Mouse (Mus musculus): Measurements from ENCODE around the gene Pgam5. TPM values are rescaled to one million over a fixed set of nuclear protein-coding genes. Genes with fewer than 3 reads are reported as not detected.

Gene Pgam5
- polyA plus RNA-seq, 1 experiment from 2014 or later: 61.4 TPM

DNA sequence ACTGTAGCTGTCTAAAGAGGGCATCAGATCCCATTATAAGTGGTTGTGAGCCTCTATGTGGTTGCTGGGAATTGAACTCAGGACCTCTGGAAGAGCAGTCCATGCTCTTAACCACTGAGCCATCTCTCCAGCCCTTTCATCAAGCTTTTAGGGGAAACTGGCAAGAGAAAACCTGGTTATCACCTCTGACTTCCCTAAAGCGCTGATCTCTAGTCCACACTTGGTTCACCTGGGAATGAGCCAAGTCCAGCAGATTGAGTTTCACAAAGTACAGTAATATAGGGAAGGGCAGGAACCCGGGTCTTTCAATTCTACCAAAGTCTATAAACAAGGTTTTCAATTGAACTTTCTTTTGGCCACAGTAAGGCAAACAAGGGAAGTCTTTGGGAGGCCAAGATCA is 12.3 kb upstream of the Pgam5 start:
- no peak for ATAC-seq (ENCODE audit: insufficient number of reproducible peaks, low FRiP score, low TSS enrichment, low read depth)
- H3K4me1 ChIP-seq: peaks cover 8% of the 10 kb centered on the region
- no peak overlapping the region for H3K9ac ChIP-seq
- no peaks in the 10 kb centered on the region for H3K9me3 ChIP-seq
- 77% methylated on average over 2 of the region's 2 CpGs for WGBS
- H3K27ac ChIP-seq: no peak overlapping the region
- no peak overlapping the region for H3K4me3 ChIP-seq
- no peak overlapping the region for H3K4me2 ChIP-seq
- no peaks in the 10 kb centered on the region for H3K36me3 ChIP-seq
- H3K27me3 ChIP-seq: peaks cover 17% of the 10 kb centered on the region

GRCm38 (mm10) chr5:110276910-110277309 is 7.2 kb upstream of the Pgam5 start:
- H3K4me1 ChIP-seq: no peaks in the 10 kb centered on the region
- H3K36me3 ChIP-seq: no peaks in the 10 kb centered on the region
- no peak for ATAC-seq (ENCODE audit: insufficient number of reproducible peaks, low FRiP score, low TSS enrichment, low read depth)
- no peaks in the 10 kb centered on the region for H3K27me3 ChIP-seq
- H3K4me3 ChIP-seq: no peak overlapping the region
- H3K27ac ChIP-seq: no peak overlapping the region
- H3K9me3 ChIP-seq: no peaks in the 10 kb centered on the region
- H3K9ac ChIP-seq: no peak overlapping the region
- no peak overlapping the region for H3K4me2 ChIP-seq
- 82% methylated on average over 1 of the region's 1 CpGs for WGBS

GRCm38 (mm10) chr5:110276391-110276790 is 6.7 kb upstream of the Pgam5 start:
- Histone ChIP-seq H3K4me3 (no peak overlapping the region), H3K9ac (no peak overlapping the region), H3K36me3 (no peaks in the 10 kb centered on the region), H3K27me3 (no peaks in the 10 kb centered on the region), H3K9me3 (no peaks in the 10 kb centered on the region), H3K4me2 (no peak overlapping the region), H3K4me1 (no peaks in the 10 kb centered on the region), H3K27ac (no peak overlapping the region)
- no peak for ATAC-seq (ENCODE audit: insufficient number of reproducible peaks, low FRiP score, low TSS enrichment, low read depth)
- WGBS: 74% methylated on average over 2 of the region's 2 CpGs

DNA sequence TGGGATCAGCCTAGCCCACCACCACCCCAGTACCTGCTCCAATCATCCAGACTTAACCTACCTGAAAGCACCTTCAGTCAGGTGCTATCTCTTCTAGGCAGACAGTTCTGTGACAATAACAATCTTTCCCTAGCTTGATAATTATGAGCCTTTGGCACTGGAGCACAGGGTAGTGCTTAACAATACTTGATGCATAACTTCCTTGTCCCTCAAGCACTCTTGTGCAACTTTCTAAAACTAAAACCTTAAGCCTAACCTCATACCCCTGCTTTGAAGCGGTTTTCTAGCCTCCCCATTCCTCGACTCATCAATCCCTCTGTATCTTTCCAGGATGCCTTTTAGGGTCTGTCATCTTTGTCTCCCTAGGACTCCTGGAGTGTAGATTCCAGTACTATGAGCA is 5.1 kb upstream of the Pgam5 start:
- H3K27me3 ChIP-seq: no peaks in the 10 kb centered on the region
- H3K9me3 ChIP-seq: no peaks in the 10 kb centered on the region
- WGBS: 64% methylated on average over 2 of the region's 2 CpGs
- no peaks in the 10 kb centered on the region for H3K4me1 ChIP-seq
- no peaks in the 10 kb centered on the region for H3K36me3 ChIP-seq
- H3K4me2 ChIP-seq: no peak overlapping the region
- no peak overlapping the region for H3K9ac ChIP-seq
- ATAC-seq (ENCODE audit: insufficient number of reproducible peaks, low FRiP score, low TSS enrichment, low read depth): no peak
- H3K4me3 ChIP-seq: no peak overlapping the region
- H3K27ac ChIP-seq: no peak overlapping the region

GRCm38 (mm10) chr5:110274147-110274546 is 4.4 kb upstream of the Pgam5 start:
- Histone ChIP-seq H3K4me2 (no peak overlapping the region), H3K9me3 (no peaks in the 10 kb centered on the region), H3K27me3 (no peaks in the 10 kb centered on the region), H3K27ac (no peak overlapping the region), H3K4me3 (no peak overlapping the region), H3K9ac (no peak overlapping the region), H3K36me3 (no peaks in the 10 kb centered on the region), H3K4me1 (no peaks in the 10 kb centered on the region; the same call in 1 of the 2 replicates)
- no peak for ATAC-seq (ENCODE audit: insufficient number of reproducible peaks, low FRiP score, low TSS enrichment, low read depth)
- 73% methylated on average over 4 of the region's 4 CpGs for WGBS

GRCm38 (mm10) chr5:110270242-110270641 is 529 bp upstream of the Pgam5 start:
- no peak overlapping the region for H3K4me2 ChIP-seq
- H3K4me1 ChIP-seq: peaks cover 5% of the 10 kb centered on the region

GRCm38 (mm10) chr5:110266941-110267340 is 2.8 kb downstream of the Pgam5 start:
- no peak for ATAC-seq (ENCODE audit: insufficient number of reproducible peaks, low FRiP score, low TSS enrichment, low read depth)
- peaks cover 37% of the 10 kb centered on the region for H3K36me3 ChIP-seq

More at GRCm38 (mm10) chr5:110270242-110270641, 529 bp upstream of the Pgam5 start:
- Histone ChIP-seq H3K9me3 (no peaks in the 10 kb centered on the region), H3K27ac (no peak overlapping the region), H3K9ac (no peak overlapping the region), H3K4me3 (no peak overlapping the region), H3K36me3 (peaks cover 20% of the 10 kb centered on the region), H3K27me3 (no peaks in the 10 kb centered on the region)
- WGBS: 92% methylated on average over 6 of the region's 6 CpGs
- ATAC-seq (ENCODE audit: insufficient number of reproducible peaks, low FRiP score, low TSS enrichment, low read depth): no peak

GRCm38 (mm10) chr5:110244091-110244490 is 25.6 kb downstream of the Pgam5 start:
- H3K36me3 ChIP-seq: peaks cover 81% of the 10 kb centered on the region
- H3K4me2 ChIP-seq: no peak overlapping the region
- H3K4me1 ChIP-seq: no peaks in the 10 kb centered on the region
- ATAC-seq (ENCODE audit: insufficient number of reproducible peaks, low FRiP score, low TSS enrichment, low read depth): no peak
- no peak overlapping the region for H3K9ac ChIP-seq
- no peaks in the 10 kb centered on the region for H3K27me3 ChIP-seq
- WGBS: 85% methylated on average over 2 of the region's 2 CpGs
- H3K4me3 ChIP-seq: no peak overlapping the region
- H3K27ac ChIP-seq: no peak overlapping the region
- no peaks in the 10 kb centered on the region for H3K9me3 ChIP-seq

More at GRCm38 (mm10) chr5:110266941-110267340, 2.8 kb downstream of the Pgam5 start:
- Histone ChIP-seq H3K27ac (no peak overlapping the region), H3K9me3 (no peaks in the 10 kb centered on the region), H3K4me1 (peaks cover 5% of the 10 kb centered on the region), H3K4me2 (no peak overlapping the region), H3K4me3 (no peak overlapping the region), H3K27me3 (no peaks in the 10 kb centered on the region), H3K9ac (no peak overlapping the region)
- 90% methylated on average over 4 of the region's 4 CpGs for WGBS

DNA sequence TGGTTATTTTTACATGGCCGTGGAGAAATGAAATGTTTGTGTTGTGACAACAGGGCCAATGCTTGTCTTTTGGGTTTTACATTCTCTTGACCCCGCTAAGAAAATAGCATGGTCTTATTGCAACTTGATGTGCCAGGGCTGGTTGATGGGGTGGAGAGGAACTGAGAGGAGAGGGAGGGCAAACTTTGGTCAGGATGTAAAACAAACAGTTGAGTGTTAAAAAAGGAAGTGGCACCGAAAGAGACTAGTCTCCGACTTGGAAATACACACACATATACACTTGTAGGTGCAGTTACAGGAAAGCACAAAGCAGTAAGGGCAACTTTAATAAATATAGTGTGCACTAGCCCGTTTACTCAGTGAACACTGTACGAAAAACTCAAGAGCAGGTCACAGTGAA is 37.4 kb downstream of the Pgam5 start:
- Histone ChIP-seq H3K27me3 (no peaks in the 10 kb centered on the region), H3K27ac (no peak overlapping the region), H3K9ac (no peak overlapping the region), H3K4me1 (peaks cover 20% of the 10 kb centered on the region), H3K4me2 (peak overlapping the region; percentile 53), H3K4me3 (peak overlapping the region; percentile 93; the same call in 1 of the 2 replicates), H3K36me3 (peaks cover 31% of the 10 kb centered on the region), H3K9me3 (no peaks in the 10 kb centered on the region)
- ATAC-seq (ENCODE audit: insufficient number of reproducible peaks, low FRiP score, low TSS enrichment, low read depth): no peak
- 86% methylated on average over 6 of the region's 6 CpGs for WGBS

DNA sequence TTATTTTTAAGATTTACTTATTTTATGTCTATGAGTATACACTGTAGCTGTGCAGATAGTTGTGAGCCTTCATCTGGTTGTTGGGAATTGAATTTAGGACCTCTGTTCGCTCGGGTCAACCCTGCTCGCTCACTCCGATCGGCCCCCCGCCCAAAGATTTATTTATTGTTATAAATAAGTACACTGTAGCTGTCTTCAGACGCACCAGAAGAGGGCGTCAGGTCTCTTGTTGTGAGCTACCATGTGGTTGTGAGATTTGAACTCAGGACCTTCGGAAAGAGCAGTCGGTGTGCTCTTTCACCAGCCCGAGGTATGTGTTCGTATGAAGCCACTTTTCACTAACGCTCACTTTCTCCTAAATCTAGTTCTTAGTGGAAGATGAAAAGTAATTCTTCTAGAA is 38.1 kb downstream of the Pgam5 start:
- peak overlapping the region; percentile 98; the same call in 1 of the 2 replicates for H3K9ac ChIP-seq
- peaks cover 32% of the 10 kb centered on the region for H3K36me3 ChIP-seq
- no peaks in the 10 kb centered on the region for H3K27me3 ChIP-seq
- no peaks in the 10 kb centered on the region for H3K9me3 ChIP-seq
- peaks cover 20% of the 10 kb centered on the region for H3K4me1 ChIP-seq
- peak overlapping the region; percentile 93 for H3K4me3 ChIP-seq
- WGBS: 45% methylated on average over 13 of the region's 13 CpGs
- peak overlapping the region; percentile 53 for H3K4me2 ChIP-seq
- H3K27ac ChIP-seq: no peak overlapping the region
- no peak for ATAC-seq (ENCODE audit: insufficient number of reproducible peaks, low FRiP score, low TSS enrichment, low read depth)

DNA sequence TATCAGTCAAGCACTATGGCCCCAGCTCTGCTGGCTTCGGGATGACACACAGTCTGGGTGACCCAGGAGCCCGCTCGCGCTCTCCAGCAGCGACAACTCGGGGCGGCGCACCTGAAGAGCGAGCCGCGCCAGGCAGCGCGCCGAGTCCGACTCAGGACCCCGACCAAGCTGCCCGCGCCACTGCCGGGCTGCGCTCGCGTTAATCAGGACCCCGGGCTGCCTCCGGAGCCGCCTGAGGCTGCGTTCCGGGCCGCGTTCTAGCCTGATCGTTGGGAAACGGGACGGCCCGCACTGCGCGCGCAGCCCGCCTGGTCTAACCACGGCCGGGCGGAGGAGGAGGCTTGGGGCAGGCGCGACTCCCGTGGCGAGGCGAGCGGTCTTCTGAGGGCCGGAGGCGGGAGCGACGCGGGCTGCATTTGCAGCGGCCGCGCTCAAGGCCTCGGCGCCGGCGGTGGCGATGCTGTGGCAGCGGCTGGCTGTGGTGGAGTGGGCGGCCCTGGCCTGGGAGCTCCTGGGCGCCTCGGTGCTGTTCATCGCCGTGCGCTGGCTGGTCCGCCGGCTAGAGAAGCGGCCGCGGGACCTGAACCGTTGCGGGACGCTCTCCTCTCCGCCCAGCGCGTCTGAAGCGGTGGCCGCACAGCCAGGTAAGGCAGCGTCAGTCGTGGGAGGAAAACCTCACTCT is 38.8 kb downstream of the Pgam5 start, which contains the start of gene Ankle2:
Gene Ankle2 (plus strand): TSS at position 225 of the 682 bp plus-strand sequence.
- Histone ChIP-seq H3K36me3 (peaks cover 27% of the 10 kb centered on the region), H3K9me3 (no peaks in the 10 kb centered on the region), H3K9ac (peak within 1 kb of the TSS; percentile 98), H3K27ac (peak within 1 kb of the TSS; percentile 95), H3K27me3 (no peaks in the 10 kb centered on the region), H3K4me2 (peak within 1 kb of the TSS; percentile 53), H3K4me1 (peaks cover 20% of the 10 kb centered on the region), H3K4me3 (peak within 1 kb of the TSS; percentile 93)
- WGBS: under 1% methylated on average over 74 of the region's 81 CpGs
- ATAC-seq (ENCODE audit: insufficient number of reproducible peaks, low FRiP score, low TSS enrichment, low read depth): peak; percentile 94

GRCm38 (mm10) chr5:110230401-110230779 is 39.3 kb downstream of the Pgam5 start:
- ATAC-seq (ENCODE audit: insufficient number of reproducible peaks, low FRiP score, low TSS enrichment, low read depth): no peak
- H3K27me3 ChIP-seq: no peaks in the 10 kb centered on the region
- H3K9me3 ChIP-seq: no peaks in the 10 kb centered on the region
- H3K4me1 ChIP-seq: peaks cover 20% of the 10 kb centered on the region
- peak overlapping the region; percentile 95 for H3K27ac ChIP-seq
- peak overlapping the region; percentile 98 for H3K9ac ChIP-seq
- peak overlapping the region; percentile 53 for H3K4me2 ChIP-seq
- peaks cover 26% of the 10 kb centered on the region for H3K36me3 ChIP-seq
- H3K4me3 ChIP-seq: peak overlapping the region; percentile 93
- WGBS: 7% methylated on average over 8 of the region's 8 CpGs
